Mouse (Mus musculus) CH12.LX (cell line): ENCODE data around the gene Tnfrsf22.
"Not testable (repeated sequence)": the region's sequence is repeated elsewhere in the genome, so short reads cannot be mapped to it uniquely, and the experiment has no call there.

Source experiments
- CTCF ChIP-seq, 2 experiments: IDR thresholded peaks in 1 of 2; conservative IDR thresholded peaks in 1 of 2; 2 replicates each; pipeline ENCODE4 v1.5.1; 2011 to 2012; ENCODE audit warnings: low read depth in 2 of 2, low read length in 2 of 2, improper control_type of control experiment in 1 of 2, inconsistent platforms in 1 of 2, mild to moderate bottlenecking in 1 of 2, moderate library complexity in 1 of 2
- EP300 ChIP-seq: IDR thresholded peaks from 2 replicates; pipeline ENCODE4 v1.6.1; 2011; ENCODE audit warnings: low read length, improper control_type of control experiment
- ETS1 ChIP-seq: conservative IDR thresholded peaks from 2 replicates; pipeline ENCODE4 v1.6.1; 2012; ENCODE audit warnings: low read depth, mild to moderate bottlenecking, inconsistent platforms, low read length, improper control_type of control experiment, moderate library complexity
- GABPA ChIP-seq: IDR thresholded peaks from 2 replicates; pipeline ENCODE4 v1.6.1; 2012; ENCODE audit warnings: low read depth, low read length, improper control_type of control experiment, inconsistent platforms; ENCODE audit not compliant: insufficient replicate concordance
- HCFC1 ChIP-seq: IDR thresholded peaks from 2 replicates; pipeline ENCODE4 v1.6.1; 2012; ENCODE audit warnings: low read depth, mild to moderate bottlenecking, inconsistent platforms, low read length, improper control_type of control experiment
- MAX ChIP-seq: IDR thresholded peaks from 2 replicates; pipeline ENCODE4 v1.6.1; 2011; ENCODE audit warnings: low read length, improper control_type of control experiment
- MEF2A ChIP-seq: IDR thresholded peaks from 2 replicates; pipeline ENCODE4 v1.6.1; 2014; ENCODE audit warnings: low read depth, mild to moderate bottlenecking, inconsistent platforms, low read length, improper control_type of control experiment, borderline replicate concordance
- POLR2A ChIP-seq: IDR thresholded peaks from 2 replicates; pipeline ENCODE4 v1.6.1; 2011; ENCODE audit warnings: low read depth, mild to moderate bottlenecking, improper control_type of control experiment, low read length
- RAD21 ChIP-seq: IDR thresholded peaks from 2 replicates; pipeline ENCODE4 v1.6.1; 2011; ENCODE audit warnings: low read depth, mild to moderate bottlenecking, low read length, improper control_type of control experiment, moderate library complexity
- RCOR1 ChIP-seq: conservative IDR thresholded peaks from 2 replicates; pipeline ENCODE4 v1.6.1; 2012; ENCODE audit warnings: low read depth, mild to moderate bottlenecking, inconsistent platforms, low read length, improper control_type of control experiment
- SMC3 ChIP-seq: IDR thresholded peaks from 2 replicates; pipeline ENCODE4 v1.6.1; 2011; ENCODE audit warnings: low read depth, low read length, improper control_type of control experiment
- ZC3H11A ChIP-seq: IDR thresholded peaks from 2 replicates; pipeline ENCODE4 v1.6.1; 2012; ENCODE audit warnings: low read depth, mild to moderate bottlenecking, inconsistent platforms, low read length, improper control_type of control experiment
- ZKSCAN1 ChIP-seq: IDR thresholded peaks from 2 replicates; pipeline ENCODE4 v1.6.1; 2012; ENCODE audit warnings: low read depth, inconsistent platforms, low read length, improper control_type of control experiment, borderline replicate concordance

DNA sequence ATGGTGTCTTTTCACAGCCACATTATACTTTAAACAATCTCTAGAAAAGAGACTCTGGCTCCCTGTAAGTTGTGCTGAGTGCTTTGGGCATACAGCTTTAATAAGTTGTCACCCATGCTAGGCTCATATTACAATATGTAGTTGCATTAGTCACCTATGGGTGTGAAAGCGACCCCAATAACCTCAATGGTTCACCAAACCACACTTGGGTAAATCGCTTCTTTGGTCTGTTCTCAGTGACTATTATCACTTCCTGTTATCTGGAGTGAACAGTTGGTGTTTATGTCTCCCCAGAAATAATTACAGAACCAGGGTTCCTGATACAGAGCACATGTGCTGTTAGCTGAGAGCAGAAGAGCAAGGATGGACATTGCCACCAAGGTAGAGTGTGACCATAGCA is 5.5 kb downstream of the Tnfrsf22 start:
- not testable (repeated sequence) for TF ChIP-seq MAX; GABPA; CTCF (conservative IDR thresholded peaks at IDR 0.05 in 1 of 2, IDR thresholded peaks at IDR 0.05 in 1 of 2; ENCODE audit: low read depth in 2 of 2, low read length in 2 of 2); RCOR1; MEF2A; POLR2A; ZKSCAN1; EP300; RAD21; SMC3; HCFC1; ETS1; ZC3H11A
